51 mouse cellular contexts compared by ENCODE assay signal in the genomic region with DNA sequence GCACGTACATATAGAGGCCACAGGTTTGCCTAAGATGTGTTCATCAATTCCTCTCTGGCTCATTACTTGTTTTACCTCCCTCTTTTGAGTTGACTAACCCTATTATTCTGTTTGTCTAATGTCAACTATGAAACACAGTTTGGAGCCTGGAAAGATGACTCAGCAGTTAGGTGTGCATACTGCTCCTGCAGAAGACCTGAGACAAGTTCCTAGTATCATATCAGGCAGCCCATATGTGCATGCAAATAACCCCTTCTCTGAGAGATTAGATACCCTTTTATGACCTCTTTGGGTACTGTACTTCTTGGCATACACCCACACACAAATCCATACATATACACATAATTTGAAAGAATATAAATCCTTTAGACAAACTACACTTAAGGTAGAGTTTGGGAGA. TPM values are rescaled to one million over a fixed set of nuclear protein-coding genes. Genes with fewer than 3 reads are reported as not detected.
"Had no signal": no experiment of that assay in that cellular context is flagged by ENCODE, and none has a peak within 500 bp of the region (broad histone marks: within the 10 kb centered on the region; RNA-seq: fewer than 3 reads in every experiment).

No protein-coding gene starts in this region.

- ATAC-seq: hindbrain, embryonic 16.5 days; hindbrain, postnatal 0 days; inflammation-experienced regulatory T-cells, adult 6 months; intestine, embryonic 15.5 days; intestine, embryonic 16.5 days; intestine, postnatal 0 days had no signal

- H3K27me3 ChIP-seq: heart, embryonic 12.5 days; heart, embryonic 13.5 days; heart, embryonic 15.5 days; hindbrain, embryonic 12.5 days; hindbrain, embryonic 13.5 days; hindbrain, embryonic 15.5 days; intestine, embryonic 15.5 days; kidney, embryonic 15.5 days had no signal

- H3K4me2 ChIP-seq: heart, embryonic 11.5 days; heart, embryonic 12.5 days; heart, embryonic 13.5 days; heart, embryonic 15.5 days; hindbrain, embryonic 12.5 days; hindbrain, embryonic 13.5 days; hindbrain, embryonic 14.5 days; hindbrain, embryonic 15.5 days; intestine, embryonic 15.5 days; kidney, embryonic 15.5 days had no signal

- DNase-seq: heart, postnatal 10 days; heart, postnatal 14 days; heart, postnatal 36 days; heart, postnatal 4 days; kidney, adult 11 months; kidney, adult 18-20 months; kidney, adult 2 months; kidney, adult 8-10 months; kidney, adult 9 months; kidney, postnatal 10 days; kidney, postnatal 14 days; kidney, postnatal 25 days; kidney, postnatal 36 days; kidney, postnatal 4 days; layer of hippocampus, adult 9-11 months; layer of hippocampus, postnatal 36 days had no signal

- H3K4me1 ChIP-seq: heart, embryonic 10.5 days; heart, embryonic 12.5 days; heart, embryonic 13.5 days; heart, embryonic 15.5 days; hindbrain, embryonic 10.5 days; hindbrain, embryonic 12.5 days; hindbrain, embryonic 13.5 days; hindbrain, embryonic 15.5 days; intestine, embryonic 15.5 days; kidney, embryonic 15.5 days had no signal

- H3K27ac ChIP-seq: heart, embryonic 10.5 days; heart, embryonic 13.5 days; heart, embryonic 15.5 days; hindbrain, embryonic 10.5 days; hindbrain, embryonic 12.5 days; hindbrain, embryonic 13.5 days; hindbrain, embryonic 14.5 days; hindbrain, embryonic 15.5 days; hindbrain, postnatal 0 days; intestine, embryonic 15.5 days; kidney, embryonic 15.5 days; kidney, postnatal 0 days; layer of hippocampus, adult 2 months had no signal

- H3K4me3 ChIP-seq: heart, embryonic 10.5 days; heart, embryonic 12.5 days; heart, embryonic 13.5 days; heart, embryonic 15.5 days; hindbrain, embryonic 10.5 days; hindbrain, embryonic 12.5 days; hindbrain, embryonic 13.5 days; hindbrain, embryonic 15.5 days; intestine, embryonic 15.5 days; kidney, embryonic 15.5 days; layer of hippocampus, adult 2 months had no signal

- H3K9me3 ChIP-seq: heart, embryonic 10.5 days; heart, embryonic 15.5 days; hindbrain, embryonic 12.5 days; hindbrain, embryonic 15.5 days; intestine, embryonic 15.5 days; kidney, embryonic 15.5 days had no signal

- H3K9ac ChIP-seq: heart, embryonic 12.5 days; heart, embryonic 13.5 days; heart, embryonic 15.5 days; hindbrain, embryonic 12.5 days; hindbrain, embryonic 13.5 days; hindbrain, embryonic 14.5 days; hindbrain, embryonic 15.5 days; intestine, embryonic 15.5 days; kidney, embryonic 15.5 days had no signal

- H3K36me3 ChIP-seq: heart, embryonic 10.5 days; heart, embryonic 12.5 days; heart, embryonic 13.5 days; heart, embryonic 15.5 days; hindbrain, embryonic 10.5 days; hindbrain, embryonic 12.5 days; hindbrain, embryonic 13.5 days; hindbrain, embryonic 15.5 days; intestine, embryonic 15.5 days; kidney, embryonic 15.5 days had no signal

RNA-seq across cellular contexts. Expression of a gene that starts 1.0 kb away (rescaled TPM):
- total RNA-seq: heart, postnatal 10 days; heart, postnatal 14 days; heart, postnatal 25 days; heart, postnatal 36 days; heart, postnatal 4 days; hematopoietic stem cell, adult 5-6 weeks; hindbrain, postnatal 0 days; layer of hippocampus, adult 18-20 months; layer of hippocampus, adult 2 months; layer of hippocampus, adult 8-10 months; layer of hippocampus, postnatal 10 days; layer of hippocampus, postnatal 14 days; layer of hippocampus, postnatal 25 days; layer of hippocampus, postnatal 36 days; left cerebral cortex, adult 18-20 months had no signal
- polyA plus RNA-seq: heart, embryonic 10.5 days; heart, embryonic 11.5 days; heart, embryonic 12.5 days; heart, embryonic 13.5 days; heart, embryonic 14.5 days; heart, embryonic 15.5 days; heart, embryonic 16.5 days; heart, postnatal 0 days; hindbrain, embryonic 10.5 days; hindbrain, embryonic 11.5 days; hindbrain, embryonic 12.5 days; hindbrain, embryonic 13.5 days; hindbrain, embryonic 14.5 days; hindbrain, embryonic 15.5 days; hindbrain, embryonic 16.5 days; hindbrain, postnatal 0 days; inflammation-experienced regulatory T-cells, adult 6 months; intestine, embryonic 14.5 days; intestine, embryonic 15.5 days; intestine, embryonic 16.5 days; intestine, postnatal 0 days; kidney, adult 2 months; kidney, embryonic 14.5 days; kidney, embryonic 15.5 days; kidney, embryonic 16.5 days; kidney, postnatal 0 days; large intestine, adult 2 months had no signal

RNA-seq across cellular contexts. Expression of a gene that starts 48.5 kb away (rescaled TPM):
- total RNA-seq: heart, postnatal 10 days; heart, postnatal 14 days; heart, postnatal 25 days; heart, postnatal 36 days; heart, postnatal 4 days; hematopoietic stem cell, adult 5-6 weeks; hindbrain, postnatal 0 days; layer of hippocampus, adult 18-20 months; layer of hippocampus, adult 2 months; layer of hippocampus, adult 8-10 months; layer of hippocampus, postnatal 10 days; layer of hippocampus, postnatal 14 days; layer of hippocampus, postnatal 25 days; layer of hippocampus, postnatal 36 days; left cerebral cortex, adult 18-20 months had no signal
- polyA plus RNA-seq: heart, embryonic 10.5 days; heart, embryonic 11.5 days; heart, embryonic 12.5 days; heart, embryonic 13.5 days; heart, embryonic 14.5 days; heart, embryonic 15.5 days; heart, embryonic 16.5 days; heart, postnatal 0 days; hindbrain, embryonic 10.5 days; hindbrain, embryonic 11.5 days; hindbrain, embryonic 12.5 days; hindbrain, embryonic 13.5 days; hindbrain, embryonic 14.5 days; hindbrain, embryonic 15.5 days; hindbrain, embryonic 16.5 days; hindbrain, postnatal 0 days; inflammation-experienced regulatory T-cells, adult 6 months; intestine, embryonic 14.5 days; intestine, embryonic 15.5 days; intestine, embryonic 16.5 days; intestine, postnatal 0 days; kidney, adult 2 months; kidney, embryonic 14.5 days; kidney, embryonic 15.5 days; kidney, embryonic 16.5 days; kidney, postnatal 0 days; large intestine, adult 2 months had no signal
